Mouse (Mus musculus): ENCODE measurements around the gene Klhl23. TPM values are rescaled to one million over a fixed set of nuclear protein-coding genes. Genes with fewer than 3 reads are reported as not detected.

Klhl23 gene
- polyA plus RNA-seq, 1 experiment from 2014 or later, result 5.6 TPM

- TF ChIP-seq EP300 (IDR thresholded peaks at IDR 0.05; ENCODE audit: low read depth) (no peak), CTCF (IDR thresholded peaks at IDR 0.05; ENCODE audit: low read depth) (no peak)
- H3K4me2 ChIP-seq (ENCODE audit: low read depth, low read length), result no peak overlapping the region
- no peak overlapping the region for H3K4me3 ChIP-seq (ENCODE audit: low read depth, low read length)
- H3K9me3 ChIP-seq (ENCODE audit: low read length), result no peaks in the 10 kb centered on the region
- no peak for ATAC-seq
- 0 out of 2 replicates have a peak overlapping the region, but pooled peaks have one; percentile 29 for H3K27ac ChIP-seq (ENCODE audit: low read depth)
- no peak for DNase-seq
- WGBS (ENCODE audit: insufficient replicate concordance), result 84% methylated on average over 2 of the region's 2 CpGs
- H3K9ac ChIP-seq (replicated peaks), result no peak overlapping the region
- peaks cover 13% of the 10 kb centered on the region for H3K4me1 ChIP-seq (ENCODE audit: insufficient read depth)
- H3K36me3 ChIP-seq (replicated peaks; ENCODE audit: insufficient read depth, low read length), result peaks cover 26% of the 10 kb centered on the region
- H3K27me3 ChIP-seq (ENCODE audit: insufficient read depth, low read length), result no peaks in the 10 kb centered on the region
Observed at GRCm38 (mm10) chr2:69826380-69826779, 4.6 kb downstream of the Klhl23 start.

- H3K4me1 ChIP-seq (ENCODE audit: insufficient read depth), result peaks cover 6% of the 10 kb centered on the region; the same call in 1 of the 2 replicates
- WGBS (ENCODE audit: insufficient replicate concordance), result 62% methylated on average over 7 of the region's 7 CpGs
- no peak overlapping the region for H3K9ac ChIP-seq (replicated peaks)
- H3K27ac ChIP-seq (ENCODE audit: low read depth), result no peak overlapping the region
- ATAC-seq (no peak), DNase-seq (no peak)
- H3K27me3 ChIP-seq (ENCODE audit: insufficient read depth, low read length), result no peaks in the 10 kb centered on the region
- TF ChIP-seq EP300 (IDR thresholded peaks at IDR 0.05; ENCODE audit: low read depth) (no peak), CTCF (IDR thresholded peaks at IDR 0.05; ENCODE audit: low read depth) (no peak)
- no peak overlapping the region for H3K4me2 ChIP-seq (ENCODE audit: low read depth, low read length)
- no peak overlapping the region for H3K4me3 ChIP-seq (ENCODE audit: low read depth, low read length)
- no peaks in the 10 kb centered on the region for H3K9me3 ChIP-seq (ENCODE audit: low read length)
- H3K36me3 ChIP-seq (replicated peaks; ENCODE audit: insufficient read depth, low read length), result peaks cover 27% of the 10 kb centered on the region
Observed at GRCm38 (mm10) chr2:69828031-69828430, 6.3 kb downstream of the Klhl23 start.

- no peak overlapping the region for H3K9ac ChIP-seq (replicated peaks)
- no peak for ATAC-seq
- 58% methylated on average over 2 of the region's 2 CpGs for WGBS (ENCODE audit: insufficient replicate concordance)
Observed at GRCm38 (mm10) chr2:69829680-69830079, 7.9 kb downstream of the Klhl23 start.

GRCm38 (mm10) chr2:69830116-69830515 lies 8.4 kb downstream of the Klhl23 start:
- ATAC-seq (no peak), DNase-seq (no peak)
- Histone ChIP-seq H3K9me3 (ENCODE audit: low read length) (no peaks in the 10 kb centered on the region), H3K27me3 (ENCODE audit: insufficient read depth, low read length) (no peaks in the 10 kb centered on the region), H3K27ac (ENCODE audit: low read depth) (no peak overlapping the region), H3K4me1 (ENCODE audit: insufficient read depth) (peaks cover 3% of the 10 kb centered on the region; the same call in 1 of the 2 replicates), H3K4me2 (ENCODE audit: low read depth, low read length) (no peak overlapping the region), H3K4me3 (ENCODE audit: low read depth, low read length) (no peak overlapping the region), H3K9ac (replicated peaks) (no peak overlapping the region), H3K36me3 (replicated peaks; ENCODE audit: insufficient read depth, low read length) (peaks cover 40% of the 10 kb centered on the region)
- WGBS (ENCODE audit: insufficient replicate concordance), result 82% methylated on average over 8 of the region's 8 CpGs
- TF ChIP-seq CTCF (IDR thresholded peaks at IDR 0.05; ENCODE audit: low read depth) (no peak), EP300 (IDR thresholded peaks at IDR 0.05; ENCODE audit: low read depth) (no peak)

More at GRCm38 (mm10) chr2:69829680-69830079, 7.9 kb downstream of the Klhl23 start:
- Histone ChIP-seq H3K4me2 (ENCODE audit: low read depth, low read length) (no peak overlapping the region), H3K27me3 (ENCODE audit: insufficient read depth, low read length) (no peaks in the 10 kb centered on the region), H3K9me3 (ENCODE audit: low read length) (no peaks in the 10 kb centered on the region), H3K4me3 (ENCODE audit: low read depth, low read length) (no peak overlapping the region), H3K36me3 (replicated peaks; ENCODE audit: insufficient read depth, low read length) (peaks cover 36% of the 10 kb centered on the region), H3K27ac (ENCODE audit: low read depth) (no peak overlapping the region), H3K4me1 (ENCODE audit: insufficient read depth) (peaks cover 3% of the 10 kb centered on the region; the same call in 1 of the 2 replicates)
- no peak for TF ChIP-seq CTCF (IDR thresholded peaks at IDR 0.05; ENCODE audit: low read depth)
- no peak for TF ChIP-seq EP300 (IDR thresholded peaks at IDR 0.05; ENCODE audit: low read depth)
- no peak for DNase-seq

GRCm38 (mm10) chr2:69837244-69837967 lies 15.7 kb downstream of the Klhl23 start:
- TF ChIP-seq EP300 (IDR thresholded peaks at IDR 0.05; ENCODE audit: low read depth) (no peak), CTCF (IDR thresholded peaks at IDR 0.05; ENCODE audit: low read depth) (no peak)
- Histone ChIP-seq H3K4me2 (ENCODE audit: low read depth, low read length) (no peak overlapping the region), H3K4me3 (ENCODE audit: low read depth, low read length) (no peak overlapping the region), H3K9ac (replicated peaks) (no peak overlapping the region), H3K9me3 (ENCODE audit: low read length) (no peaks in the 10 kb centered on the region), H3K36me3 (replicated peaks; ENCODE audit: insufficient read depth, low read length) (peaks cover 18% of the 10 kb centered on the region), H3K27me3 (ENCODE audit: insufficient read depth, low read length) (no peaks in the 10 kb centered on the region), H3K27ac (ENCODE audit: low read depth) (no peak overlapping the region), H3K4me1 (ENCODE audit: insufficient read depth) (no peaks in the 10 kb centered on the region)
- 67% methylated on average over 7 of the region's 7 CpGs for WGBS (ENCODE audit: insufficient replicate concordance)
- ATAC-seq (0 out of 2 replicates have a peak, but pooled peaks have one; percentile 7), DNase-seq (no peak)

- no peak for DNase-seq
- ATAC-seq, result peak; percentile 60
- 52% methylated on average over 3 of the region's 3 CpGs for WGBS (ENCODE audit: insufficient replicate concordance)
- no peak overlapping the region for H3K4me3 ChIP-seq (ENCODE audit: low read depth, low read length)
- H3K27me3 ChIP-seq (ENCODE audit: insufficient read depth, low read length), result no peaks in the 10 kb centered on the region
- H3K36me3 ChIP-seq (replicated peaks; ENCODE audit: insufficient read depth, low read length), result peaks cover 18% of the 10 kb centered on the region
- H3K27ac ChIP-seq (ENCODE audit: low read depth), result no peak overlapping the region
- no peaks in the 10 kb centered on the region for H3K4me1 ChIP-seq (ENCODE audit: insufficient read depth)
- H3K9ac ChIP-seq (replicated peaks), result no peak overlapping the region
- H3K4me2 ChIP-seq (ENCODE audit: low read depth, low read length), result no peak overlapping the region
- H3K9me3 ChIP-seq (ENCODE audit: low read length), result no peaks in the 10 kb centered on the region
- TF ChIP-seq CTCF (IDR thresholded peaks at IDR 0.05; ENCODE audit: low read depth) (peak; percentile 54), EP300 (IDR thresholded peaks at IDR 0.05; ENCODE audit: low read depth) (no peak)
Observed at GRCm38 (mm10) chr2:69837996-69838395, 16.3 kb downstream of the Klhl23 start.

All from liver, postnatal 0 days (tissue).